Mouse (Mus musculus): ENCODE measurements around the gene Rnf207.

The Rnf207 gene

DNA sequence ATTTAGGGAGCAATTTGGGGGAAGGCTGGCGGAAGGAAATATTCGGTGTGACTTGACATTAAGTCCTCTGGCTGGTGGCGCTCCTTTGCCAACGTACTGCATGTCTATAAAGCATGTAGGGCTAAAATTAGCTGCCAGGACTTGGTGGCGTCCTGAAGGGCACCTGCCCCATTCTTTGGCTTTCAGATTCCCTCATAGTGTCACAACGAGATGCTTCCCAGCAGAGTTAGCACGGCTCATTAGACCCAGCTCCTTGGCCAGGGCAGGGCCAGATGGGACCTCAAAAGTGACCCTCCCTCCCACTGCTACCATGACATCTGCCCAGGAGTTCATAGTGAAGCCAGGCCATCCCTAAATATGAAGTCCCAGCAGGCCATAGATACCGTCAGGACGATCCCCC lies 48.2 kb downstream of the Rnf207 start:
- DNase-seq, result no peak

DNA sequence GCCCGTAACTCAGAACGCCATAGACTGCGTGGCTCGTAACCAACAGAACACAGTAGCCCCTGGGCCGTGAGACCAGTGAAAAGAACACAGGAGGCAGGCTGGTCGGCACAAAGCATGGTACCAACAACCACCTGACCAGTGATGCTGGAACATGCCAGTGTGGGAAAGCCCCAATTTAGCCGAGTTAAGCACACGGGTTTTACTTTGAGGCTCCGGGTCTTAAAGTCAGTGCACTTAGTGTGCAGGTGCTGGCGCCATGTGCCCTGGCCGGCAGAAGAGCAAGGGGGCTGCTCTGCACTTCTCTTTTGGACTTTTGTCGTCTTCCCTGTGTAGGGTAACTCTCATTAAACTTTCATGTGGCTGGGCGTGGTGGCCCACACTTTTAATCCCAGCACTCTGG lies 48.8 kb downstream of the Rnf207 start:
- no peak for DNase-seq

DNA sequence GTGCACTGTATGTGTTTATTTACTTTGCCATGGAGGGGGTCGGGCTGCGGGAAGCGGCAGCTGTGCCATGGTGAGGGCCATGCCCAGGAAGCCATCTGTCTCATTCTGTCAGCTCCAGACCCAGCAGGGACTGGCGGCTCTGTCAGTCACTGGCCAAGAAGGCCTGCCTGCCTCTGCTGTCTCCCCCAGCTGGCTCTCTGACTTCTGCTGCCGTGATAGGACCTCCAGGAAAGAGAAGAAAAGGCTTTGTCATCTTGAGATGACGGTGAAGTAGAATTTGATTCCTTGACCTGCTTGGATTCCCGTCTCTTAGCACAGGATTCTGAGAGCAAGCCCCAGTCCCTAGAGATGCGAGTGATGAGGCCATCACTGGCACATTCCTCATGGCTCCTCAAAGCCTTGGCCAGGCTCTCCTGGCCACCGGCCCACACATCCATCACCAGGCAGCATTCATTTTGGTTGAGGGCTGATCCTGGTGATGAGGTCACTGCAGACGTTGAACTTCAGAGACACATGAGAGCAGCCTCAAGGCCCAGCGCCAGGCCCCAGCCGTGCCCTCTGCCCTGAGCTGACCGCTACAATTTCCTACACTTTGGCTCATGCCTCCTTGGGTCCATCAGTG lies 50.9 kb downstream of the Rnf207 start:
- peak; percentile 74 for DNase-seq

- DNase-seq, result peak; percentile 20
Observed at GRCm38 (mm10) chr4:152266236-152266895, 52.4 kb downstream of the Rnf207 start.

GRCm38 (mm10) chr4:152265791-152266190 lies 53.0 kb downstream of the Rnf207 start:
- no peak for DNase-seq

DNA sequence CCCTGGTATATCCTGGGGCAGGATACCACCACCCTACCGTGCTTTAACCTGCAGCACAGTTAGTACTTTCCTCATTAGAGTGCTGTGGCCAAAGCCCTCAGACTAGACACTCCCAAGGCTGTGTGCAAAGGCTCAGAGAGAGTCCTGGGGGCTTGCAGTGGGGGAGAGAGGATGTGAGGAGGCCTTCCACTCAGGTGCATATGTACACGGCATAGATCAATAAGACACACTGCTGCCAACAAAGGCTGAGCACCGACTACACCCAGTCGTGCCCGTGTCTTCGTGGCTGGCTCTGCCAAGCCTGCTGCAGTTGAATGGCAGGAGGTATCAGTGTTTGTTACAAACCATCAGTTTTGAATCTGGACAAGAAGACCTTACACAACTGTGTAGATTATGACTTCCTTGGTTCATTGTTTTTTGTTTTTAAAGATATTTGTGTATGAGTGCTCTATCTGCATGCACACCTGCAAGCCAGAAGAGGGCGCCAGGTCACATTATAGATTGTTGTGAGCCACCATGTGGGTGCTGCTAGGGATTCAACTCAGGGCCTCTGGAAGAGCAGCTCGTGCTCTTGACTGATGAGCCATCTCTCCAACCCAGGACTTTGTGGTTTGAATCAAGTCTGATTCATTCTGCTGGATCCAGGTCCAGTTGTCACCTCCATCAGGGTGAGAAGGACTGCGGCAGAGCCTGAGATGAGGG lies 53.8 kb downstream of the Rnf207 start:
- DNase-seq, result no peak

GRCm38 (mm10) chr4:152264177-152264530 lies 54.6 kb downstream of the Rnf207 start:
- DNase-seq, result no peak

GRCm38 (mm10) chr4:152263512-152264176 lies 55.1 kb downstream of the Rnf207 start:
- DNase-seq, result no peak

- DNase-seq, result peak; percentile 29
Observed at GRCm38 (mm10) chr4:152263089-152263488, 55.7 kb downstream of the Rnf207 start.

DNA sequence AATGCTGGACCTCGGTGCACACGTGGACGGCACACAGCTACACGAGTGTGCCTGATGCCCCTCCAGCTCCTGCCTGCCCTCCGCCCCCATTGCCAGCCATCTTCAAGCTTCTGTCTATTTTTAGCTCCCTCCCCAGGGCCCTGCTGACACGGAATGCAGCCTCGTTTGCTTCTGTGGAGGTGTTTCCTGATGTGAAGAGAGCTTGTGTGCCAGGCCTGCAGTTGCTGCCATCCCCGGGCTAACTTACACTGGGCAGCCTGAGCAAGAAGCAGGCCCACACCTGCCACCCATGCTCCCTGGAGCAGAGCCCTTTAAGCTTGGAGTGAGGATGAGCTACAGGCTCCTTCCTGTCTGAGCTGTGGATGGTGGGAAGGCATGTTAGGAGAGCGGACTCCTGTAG lies 56.6 kb downstream of the Rnf207 start:
- no peak for DNase-seq

DNA sequence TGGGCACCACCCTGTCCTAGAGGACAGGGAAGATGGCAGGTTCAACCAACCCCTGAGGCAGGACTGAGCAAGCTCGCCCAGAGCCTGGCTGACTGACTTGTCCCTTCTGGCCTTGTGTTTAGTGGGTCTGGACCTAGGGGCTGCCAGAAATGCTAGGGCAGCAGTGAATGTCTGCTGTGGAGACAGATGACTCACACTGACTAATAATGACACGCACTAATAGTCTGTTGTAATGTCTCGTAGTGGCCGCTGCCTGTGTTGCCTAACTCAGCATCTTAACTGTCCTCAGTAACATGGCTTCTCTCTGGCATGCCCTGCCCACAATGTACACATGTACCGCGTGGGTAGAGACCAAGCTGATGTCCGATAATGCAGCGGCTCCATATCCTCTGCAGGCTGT lies 58.3 kb downstream of the Rnf207 start:
- no peak for DNase-seq

GRCm38 (mm10) chr4:152257070-152257469 lies 61.7 kb downstream of the Rnf207 start:
- DNase-seq, result peak; percentile 75

Measured in lung, postnatal 36 days (tissue).